Mouse (Mus musculus) urinary bladder, adult 2 months (tissue): ENCODE results near the gene Nsf. TPM values are rescaled to one million over a fixed set of nuclear protein-coding genes. Genes with fewer than 3 reads are reported as not detected.
"Not testable (repeated sequence)": the region's sequence is repeated elsewhere in the genome, so short reads cannot be mapped to it uniquely, and the experiment has no call there.

Experiments used
- DNase-seq: peaks from one replicate; pipeline ENCODE4 v3.0.0; 2022; ENCODE audit warnings: low spot score
- polyA plus RNA-seq: library from polyadenylated mRNA; depleted of rRNA; stranded (reverse); fragments of >200 nt; gene quantifications from 2 replicates; pipeline ENCODE4 v1.2.3, GENCODE M21; 2012

Nsf gene
- polyA plus RNA-seq, 1 experiment, result 30.2 TPM

DNA sequence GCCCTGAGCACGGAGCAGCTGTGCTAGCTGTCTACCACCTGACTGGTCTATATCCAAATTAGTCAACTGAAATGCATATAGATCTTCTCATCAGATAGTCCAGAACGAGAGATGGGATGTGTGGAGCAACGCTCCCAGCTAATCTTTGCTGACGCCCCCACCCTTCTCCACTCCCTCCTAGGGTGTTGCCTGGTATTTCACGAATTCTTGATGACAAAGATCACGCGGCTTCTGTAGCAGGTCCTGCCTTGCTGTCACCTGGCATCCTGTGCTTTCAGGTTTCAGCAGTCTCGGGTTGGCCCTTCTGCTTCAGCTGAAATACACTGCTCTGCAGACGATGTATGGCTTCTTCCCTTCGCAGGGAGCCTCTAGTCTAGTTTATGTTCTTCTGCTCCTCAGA lies 61.0 kb downstream of the Nsf start:
- no peak for DNase-seq

DNA sequence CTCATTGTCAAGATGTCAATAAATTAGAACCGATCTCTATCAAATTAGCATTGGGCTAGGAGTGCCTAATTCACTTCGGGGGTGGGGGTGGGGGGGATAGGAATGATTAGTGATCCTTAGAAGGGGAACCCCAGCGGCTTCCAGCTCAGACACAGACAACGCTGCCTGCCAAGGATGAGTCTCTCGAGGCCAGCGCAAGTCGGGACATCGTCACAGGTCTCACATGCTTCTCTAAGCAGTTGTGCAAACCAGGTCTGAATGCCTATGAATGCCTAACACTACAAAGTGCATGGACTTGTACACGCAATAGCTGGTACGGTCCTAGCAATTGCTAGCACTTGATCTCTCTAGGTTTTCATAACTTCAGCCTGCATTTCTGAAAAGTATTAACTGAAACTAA lies 62.1 kb downstream of the Nsf start:
- DNase-seq, result no peak

GRCm38 (mm10) chr11:103890337-103891186 lies 63.3 kb downstream of the Nsf start:
- no peak for DNase-seq

DNA sequence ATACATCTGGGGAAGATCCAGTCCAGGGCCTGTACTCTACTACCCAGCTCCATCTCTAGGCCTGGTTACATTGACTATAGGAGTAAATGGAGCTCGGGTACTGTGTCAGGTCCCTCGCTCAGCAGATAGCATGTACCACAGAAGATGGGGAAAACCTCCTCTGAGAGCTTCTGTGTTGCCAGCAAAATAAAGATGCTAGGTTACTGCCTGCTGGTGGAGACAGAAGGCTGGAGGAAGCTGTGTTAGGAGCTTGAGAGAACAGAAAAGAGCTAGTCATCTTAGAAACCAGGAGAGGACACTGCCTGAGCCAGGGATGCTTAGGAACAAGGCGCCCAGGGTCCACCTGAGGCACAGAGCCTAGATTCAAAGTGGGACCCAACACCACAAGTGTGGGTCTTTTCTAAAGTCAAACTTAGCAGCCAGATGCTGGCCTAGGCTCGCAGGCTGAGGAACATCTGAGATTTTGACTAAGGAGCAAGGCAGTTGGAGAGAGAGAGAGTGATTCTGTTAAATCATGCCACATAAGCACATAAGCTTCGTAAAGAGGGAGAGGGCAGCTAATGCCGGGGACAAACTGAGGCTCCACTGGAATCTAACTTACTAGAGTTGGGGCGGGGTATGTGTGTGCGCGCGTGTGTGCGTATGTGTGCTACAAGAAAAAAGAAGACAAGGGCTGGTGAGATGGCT lies 66.0 kb downstream of the Nsf start:
- DNase-seq, result no peak

DNA sequence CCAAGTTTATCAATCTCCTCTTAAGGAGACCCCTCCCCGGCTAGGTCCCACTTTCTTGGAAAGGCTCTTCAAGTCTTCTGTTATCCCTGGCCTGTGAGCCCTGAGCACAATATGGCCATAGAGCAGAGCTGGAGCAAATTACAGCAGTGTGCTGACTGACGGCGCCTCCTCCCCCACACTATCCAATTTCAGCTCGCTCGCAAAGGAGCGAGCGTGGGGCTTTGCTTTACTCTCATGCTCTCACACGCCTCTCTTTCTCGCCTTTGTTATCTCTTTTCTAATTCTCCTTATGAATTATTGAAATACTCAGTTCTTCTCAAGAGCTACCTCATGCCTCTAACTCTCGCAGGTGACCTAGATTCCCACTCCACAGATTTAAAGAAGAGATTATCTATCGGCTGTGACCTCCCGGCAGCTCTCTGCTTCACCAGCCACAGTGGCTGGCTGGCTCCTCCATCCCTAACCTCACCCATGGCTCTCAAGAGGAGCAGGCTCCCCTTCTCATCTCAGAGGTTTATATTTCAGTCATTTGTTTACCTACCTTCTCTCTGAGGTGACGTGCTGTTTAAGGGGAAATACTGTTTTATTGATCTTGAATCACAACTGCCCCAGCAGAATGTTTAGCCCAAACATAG lies 69.0 kb downstream of the Nsf start:
- DNase-seq, result no peak

DNA sequence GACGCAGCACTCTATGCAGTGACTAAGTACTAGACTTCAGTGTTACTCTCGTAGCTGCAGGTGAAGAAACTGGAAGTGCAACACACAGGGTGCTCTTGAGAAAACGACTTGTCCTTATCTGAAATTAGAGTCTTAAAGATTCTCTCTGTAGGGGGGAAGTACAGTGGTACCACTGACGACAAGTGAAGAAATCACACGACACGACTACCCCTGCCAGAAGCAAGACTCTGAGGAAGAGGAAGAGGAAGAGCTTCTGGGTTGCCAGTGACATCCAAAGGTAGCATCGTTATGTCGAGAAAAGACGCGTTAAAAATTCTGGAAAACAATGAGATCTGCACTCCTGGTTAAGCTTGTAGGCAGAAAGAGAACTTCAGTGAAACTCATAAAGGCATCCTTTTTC lies 70.1 kb downstream of the Nsf start:
- DNase-seq, result no peak

- not testable (repeated sequence) for DNase-seq
These were observed 74.4 kb downstream of the Nsf start for GRCm38 (mm10) chr11:103879476-103879875.

DNA sequence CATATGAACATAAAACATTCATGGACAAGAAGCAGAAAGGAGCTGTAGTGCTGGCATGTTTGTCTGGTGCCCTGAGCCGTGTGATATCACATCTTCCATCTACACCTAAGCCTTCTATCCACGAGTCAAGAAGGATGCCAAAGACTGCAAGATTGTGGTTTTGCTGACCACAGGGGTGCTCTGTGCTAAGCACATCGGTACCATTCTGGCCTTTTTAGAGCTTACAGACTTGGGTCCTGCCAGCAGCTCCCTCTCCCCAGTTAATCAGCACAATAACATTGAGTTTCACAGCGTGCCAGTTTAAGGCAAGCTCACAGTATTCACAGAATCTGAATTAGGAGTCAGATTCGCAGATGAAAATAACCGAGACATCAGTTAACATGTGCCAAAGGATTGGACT lies 75.4 kb downstream of the Nsf start:
- DNase-seq, result no peak

GRCm38 (mm10) chr11:103870352-103870751 lies 83.5 kb downstream of the Nsf start:
- no peak for DNase-seq

DNA sequence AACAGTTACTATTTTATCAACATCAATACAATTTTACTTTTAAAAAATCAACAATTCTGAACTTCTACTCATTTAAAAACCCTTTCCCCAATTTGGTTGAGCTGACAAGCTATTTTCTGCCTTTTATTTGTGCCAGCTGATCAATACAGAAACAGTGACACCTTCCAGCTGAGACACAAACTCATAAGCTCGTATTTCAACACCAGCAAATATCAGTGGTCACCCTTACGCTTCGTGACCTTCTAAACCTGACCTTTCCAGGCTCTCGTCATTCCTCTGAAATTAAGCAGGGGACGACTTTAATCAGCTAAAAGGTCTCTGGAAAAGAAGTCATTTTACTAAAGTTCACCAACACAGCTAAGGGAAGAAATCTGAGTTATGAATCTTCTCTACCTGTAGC lies 86.2 kb downstream of the Nsf start:
- DNase-seq, result no peak

GRCm38 (mm10) chr11:103865346-103865745 lies 88.5 kb downstream of the Nsf start:
- DNase-seq, result no peak

- no peak for DNase-seq
These were observed 89.4 kb downstream of the Nsf start for GRCm38 (mm10) chr11:103864486-103864885.

DNA sequence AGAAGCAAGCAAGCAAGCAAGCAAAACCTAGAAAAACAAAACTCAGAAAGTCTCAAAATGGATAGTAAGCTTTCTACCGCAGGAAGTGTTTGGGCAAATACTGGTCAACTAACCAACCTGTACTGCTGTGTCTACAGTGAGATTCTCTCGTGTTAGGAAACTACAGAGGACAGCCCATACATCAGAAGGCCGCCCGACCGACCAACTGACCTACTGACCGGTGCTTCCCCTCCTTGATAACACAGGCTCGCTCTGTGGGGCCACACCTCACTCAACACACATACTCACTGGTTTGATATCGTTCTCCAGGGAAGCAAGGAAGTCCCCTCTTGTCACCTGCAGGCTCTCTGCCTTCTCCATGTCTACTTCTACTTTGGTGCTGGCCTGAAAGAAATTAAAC lies 90.9 kb downstream of the Nsf start:
- no peak for DNase-seq

GRCm38 (mm10) chr11:103859933-103860610 lies 93.8 kb downstream of the Nsf start:
- DNase-seq, result no peak

DNA sequence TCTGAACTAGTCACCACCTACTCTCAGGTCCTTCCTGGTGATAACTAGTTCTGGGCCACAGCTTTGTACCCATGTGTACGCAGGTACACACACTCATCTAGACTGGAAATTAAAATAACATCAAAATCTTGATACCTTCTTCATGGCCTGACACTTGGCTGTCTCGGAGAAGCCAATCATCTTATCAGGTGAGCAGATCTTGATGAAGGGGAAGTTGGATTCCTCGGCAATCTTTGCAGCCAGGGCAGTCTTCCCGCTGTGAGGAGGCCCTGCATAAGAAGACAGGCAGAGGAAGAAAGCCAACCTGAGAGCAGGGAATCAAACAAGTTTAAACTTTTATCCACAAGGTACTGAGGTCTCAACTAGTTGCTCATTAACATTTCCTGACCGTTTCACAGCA lies 95.1 kb downstream of the Nsf start:
- DNase-seq, result no peak

- DNase-seq, result no peak
These were observed 97.2 kb downstream of the Nsf start for GRCm38 (mm10) chr11:103856641-103857040.

DNA sequence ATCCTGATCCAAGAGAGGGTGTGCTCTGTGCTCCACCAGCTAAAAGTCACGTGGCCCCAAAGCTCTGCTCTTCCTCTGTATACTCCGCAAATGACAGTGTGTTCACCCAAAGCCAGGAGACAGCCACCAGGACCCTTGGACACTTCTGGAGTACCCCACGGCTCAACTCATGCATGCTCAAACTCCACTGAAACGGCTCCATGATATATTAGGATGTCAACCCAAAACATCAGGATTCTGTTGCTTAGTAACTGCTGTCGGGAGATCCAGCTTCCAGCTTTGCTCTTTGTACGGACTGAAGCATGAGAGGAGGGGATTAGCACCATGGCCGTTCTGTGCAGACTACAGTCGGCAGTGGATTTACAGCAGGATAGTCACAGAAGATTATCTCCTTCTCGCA lies 99.6 kb downstream of the Nsf start:
- no peak for DNase-seq

DNA sequence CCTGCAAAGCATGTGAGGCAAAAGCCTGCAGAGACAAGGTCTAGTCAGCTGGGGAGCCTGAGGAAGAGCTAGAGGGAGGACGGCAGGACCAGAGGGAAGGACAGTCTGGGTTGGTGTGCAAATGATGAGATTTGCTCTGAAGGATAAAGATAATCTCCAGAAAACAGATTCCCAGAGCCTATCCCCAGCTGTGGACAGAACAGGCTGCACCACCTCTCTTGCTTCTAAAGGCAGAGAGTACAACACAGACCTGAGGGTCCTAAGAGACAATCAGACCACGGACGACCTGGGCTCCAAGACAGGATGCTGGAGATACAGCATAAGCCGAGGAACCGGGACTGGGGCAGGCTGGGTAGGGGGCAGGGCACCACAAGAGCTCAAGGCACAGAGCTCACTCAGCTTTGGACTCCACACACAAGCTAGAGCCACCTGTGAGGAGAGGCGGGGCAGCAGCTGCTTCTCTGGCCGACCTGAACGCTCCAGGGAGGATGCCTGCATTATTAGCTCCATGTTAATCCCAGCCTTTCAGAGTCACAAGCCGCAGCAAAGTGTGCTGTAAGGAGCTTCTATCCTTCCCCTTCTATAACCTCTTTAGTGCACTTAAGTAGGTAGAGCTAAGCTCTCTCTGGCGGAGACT lies 100.5 kb downstream of the Nsf start:
- no peak for DNase-seq

DNA sequence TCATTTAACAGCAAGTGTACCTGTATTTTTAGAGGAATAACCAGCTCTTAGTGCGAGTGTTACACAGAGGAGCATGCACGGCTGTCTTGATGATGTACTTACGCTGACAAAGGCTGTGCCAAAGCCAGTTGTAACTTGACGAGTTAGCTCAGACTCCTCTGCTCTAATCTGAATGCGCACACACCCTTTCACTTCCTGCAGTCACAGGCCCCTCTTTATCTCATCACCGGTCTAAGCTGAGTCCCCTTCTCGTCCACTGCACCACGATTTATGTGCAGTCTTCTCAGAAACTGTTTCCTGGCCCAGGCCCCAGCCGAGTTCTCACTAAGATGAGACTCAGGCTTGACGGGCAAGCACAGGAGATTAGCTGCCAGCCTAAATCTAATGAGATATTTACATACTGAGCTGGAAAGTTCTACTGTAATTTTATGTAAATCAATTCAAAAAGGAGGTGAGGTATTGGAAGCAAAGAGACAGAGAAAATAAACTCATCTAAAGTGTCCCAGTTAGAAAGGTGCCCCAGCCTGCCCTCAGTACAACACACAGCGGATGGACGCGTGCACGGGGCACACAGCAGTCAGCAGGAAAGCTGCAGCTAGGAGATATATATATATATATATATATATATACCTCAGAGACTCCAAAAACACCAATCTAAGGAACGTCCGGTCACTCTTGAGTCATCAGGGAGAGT lies 101.1 kb downstream of the Nsf start:
- DNase-seq, result no peak

GRCm38 (mm10) chr11:103848287-103848686 lies 105.6 kb downstream of the Nsf start:
- no peak for DNase-seq

- no peak for DNase-seq
These were observed 113.0 kb downstream of the Nsf start for GRCm38 (mm10) chr11:103840834-103841233.
